Mouse (Mus musculus): ENCODE data around the gene Tmem206.
A peak's percentile ranks its signal among the peaks of the same experiment; 100 is the strongest.

The Tmem206 gene

DNA sequence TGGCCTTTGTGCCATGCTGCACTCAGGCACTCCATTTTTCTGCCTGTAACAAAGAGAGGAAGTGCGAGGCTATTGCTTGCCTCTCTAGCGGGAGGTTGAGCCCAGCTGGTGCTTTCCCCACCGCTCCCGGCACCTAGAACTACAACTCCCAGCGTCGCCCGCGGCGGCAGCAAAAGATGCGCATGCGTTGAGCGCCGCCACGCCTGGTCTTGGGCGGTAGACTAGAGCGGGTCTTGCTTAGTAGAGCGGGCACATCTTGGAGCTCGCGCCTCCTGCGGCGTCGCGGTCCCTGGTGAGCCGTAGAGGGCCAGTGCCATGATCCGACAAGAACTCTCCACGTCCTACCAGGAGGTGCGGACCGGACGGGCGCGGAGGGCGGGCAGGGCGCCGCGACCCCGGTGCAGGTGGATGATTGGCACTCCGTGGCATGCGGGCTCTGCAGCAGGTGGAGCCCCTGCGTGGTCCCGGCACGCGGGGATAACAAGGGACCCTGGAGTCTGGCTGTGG is at the start of gene Tmem206:
Tmem206 (plus strand) TSS at position 187 of the 507 bp plus-strand sequence.
- peak; percentile 95 for DNase-seq

GRCm38 (mm10) chr1:191276181-191276580 is 49.5 kb upstream of the Tmem206 start:
- DNase-seq: no peak

GRCm38 (mm10) chr1:191277549-191278059 is 48.1 kb upstream of the Tmem206 start:
- no peak for DNase-seq

GRCm38 (mm10) chr1:191278324-191278723 is 47.4 kb upstream of the Tmem206 start:
- no peak for DNase-seq

DNA sequence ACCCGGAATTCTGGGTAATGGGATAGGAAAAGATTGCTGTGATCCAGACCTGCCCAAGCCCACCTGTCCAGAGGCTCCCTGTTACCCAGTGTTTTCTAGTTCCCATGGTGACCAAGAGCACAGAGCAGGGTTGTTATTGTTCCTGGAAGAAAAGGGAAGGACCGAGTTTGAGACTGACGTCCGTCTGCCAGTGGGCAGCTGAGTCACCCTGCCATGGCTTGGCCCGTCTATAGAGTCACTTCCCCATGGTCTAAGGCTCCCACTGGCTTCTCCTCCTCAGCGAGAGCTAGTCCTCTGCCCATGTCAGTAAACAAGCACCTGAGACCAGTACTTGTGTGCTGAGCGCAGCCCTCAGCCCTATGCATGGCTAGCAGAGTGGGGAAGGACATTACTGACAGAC is 44.5 kb upstream of the Tmem206 start:
- peak; percentile 71 for DNase-seq

GRCm38 (mm10) chr1:191282319-191282718 is 43.4 kb upstream of the Tmem206 start:
- DNase-seq: no peak

- peak; percentile 67 for DNase-seq
Observed at GRCm38 (mm10) chr1:191283110-191284040, 42.3 kb upstream of the Tmem206 start.

GRCm38 (mm10) chr1:191284502-191284901 is 41.2 kb upstream of the Tmem206 start:
- DNase-seq: no peak

DNA sequence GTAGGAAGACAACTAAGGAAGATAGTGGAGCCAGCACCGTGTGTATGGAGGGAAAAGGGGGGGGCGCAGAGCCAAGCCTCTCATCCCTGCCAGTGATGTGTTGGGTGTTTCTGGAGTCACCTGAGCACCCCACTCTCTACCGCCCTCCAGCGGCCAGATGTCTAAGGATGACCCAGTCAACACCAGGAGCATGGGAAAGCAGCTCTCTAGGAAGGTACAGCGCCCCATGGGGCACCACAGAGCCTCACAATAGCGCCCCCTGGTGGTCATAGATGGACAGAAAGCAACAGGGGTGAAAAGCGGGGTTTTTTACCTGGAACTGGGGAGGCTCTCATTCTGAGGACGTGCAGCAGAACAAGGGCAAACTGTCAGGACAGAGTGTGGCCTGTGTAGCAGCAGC is 37.0 kb upstream of the Tmem206 start:
- peak; percentile 32 for DNase-seq

DNA sequence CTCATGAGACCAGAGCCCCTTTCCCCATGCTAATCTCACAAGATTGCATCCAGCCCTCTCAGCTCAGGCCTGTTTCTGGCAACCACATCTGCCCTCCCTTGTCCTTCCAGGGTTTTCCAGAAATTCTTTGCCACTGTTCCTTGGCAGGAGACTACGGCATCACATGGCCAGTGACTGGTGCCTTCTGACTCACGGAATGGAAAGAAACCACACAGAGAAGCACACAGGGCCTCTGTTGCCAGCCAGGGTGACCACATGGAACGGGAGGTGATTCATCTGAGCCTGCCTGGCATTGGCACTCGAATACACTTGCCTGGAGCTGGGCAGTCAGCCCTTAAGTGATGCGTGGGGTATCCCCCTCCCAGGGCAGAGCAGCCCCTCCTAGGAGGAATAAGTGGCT is 33.4 kb upstream of the Tmem206 start:
- peak; percentile 88 for DNase-seq

DNA sequence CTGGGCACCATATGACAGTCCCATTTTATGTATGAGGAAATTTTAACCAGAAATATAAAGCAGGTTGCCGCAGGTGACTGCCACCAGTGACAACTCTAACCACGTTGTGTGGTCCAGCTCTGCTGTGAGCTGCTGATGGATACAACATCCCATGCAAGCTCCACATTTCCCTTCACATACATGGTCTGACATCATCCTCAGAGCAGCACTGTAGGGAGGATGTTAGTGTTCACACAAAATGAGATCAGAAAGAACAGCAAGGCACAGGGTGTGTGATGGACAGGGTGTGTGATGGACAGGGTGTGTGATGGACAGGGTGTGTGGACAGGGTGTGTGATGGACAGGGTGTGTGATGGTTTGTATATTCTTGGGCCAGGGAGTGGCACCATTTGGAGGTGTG is 32.7 kb upstream of the Tmem206 start:
- no peak for DNase-seq

GRCm38 (mm10) chr1:191293996-191294795 is 31.5 kb upstream of the Tmem206 start:
- DNase-seq: no peak

DNA sequence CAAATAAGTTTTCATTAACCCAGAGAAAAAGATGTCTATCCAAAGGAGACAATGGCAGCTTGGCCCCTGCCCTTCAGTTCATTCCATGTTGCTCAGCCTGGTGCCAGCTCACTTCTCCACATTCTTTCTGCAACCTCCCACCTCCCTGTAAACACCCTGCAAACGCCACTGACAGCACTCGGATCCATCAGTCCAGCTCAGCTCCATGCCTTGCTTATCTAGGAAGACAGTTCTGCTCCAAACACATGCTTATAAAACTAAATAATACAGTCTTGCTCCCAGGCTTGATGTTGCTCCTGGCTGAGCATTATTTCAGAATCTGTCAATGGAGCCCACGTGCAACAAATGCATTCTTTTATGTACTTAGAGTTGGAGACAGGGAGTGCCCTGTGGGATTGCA is 29.9 kb upstream of the Tmem206 start:
- DNase-seq: no peak

DNA sequence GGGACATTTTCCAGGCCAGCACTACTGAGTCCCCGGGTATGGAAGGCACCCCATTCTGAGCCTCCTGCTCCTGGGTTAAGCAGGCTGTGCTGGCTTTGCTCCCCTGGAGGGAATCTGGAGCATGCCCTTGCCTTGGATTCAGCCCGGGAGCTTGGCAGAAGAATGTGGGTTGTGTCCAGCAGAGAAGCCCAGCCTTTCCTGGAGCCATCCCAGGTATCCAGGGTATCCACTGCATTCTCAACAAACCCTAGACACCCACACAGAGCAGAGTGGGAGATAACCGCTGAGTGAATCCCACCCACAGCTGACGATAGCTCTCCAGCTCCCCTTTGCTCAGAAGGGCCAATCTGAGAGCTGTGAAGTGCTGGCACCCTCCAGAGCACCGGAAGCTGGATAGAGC is 29.3 kb upstream of the Tmem206 start:
- DNase-seq: no peak

DNA sequence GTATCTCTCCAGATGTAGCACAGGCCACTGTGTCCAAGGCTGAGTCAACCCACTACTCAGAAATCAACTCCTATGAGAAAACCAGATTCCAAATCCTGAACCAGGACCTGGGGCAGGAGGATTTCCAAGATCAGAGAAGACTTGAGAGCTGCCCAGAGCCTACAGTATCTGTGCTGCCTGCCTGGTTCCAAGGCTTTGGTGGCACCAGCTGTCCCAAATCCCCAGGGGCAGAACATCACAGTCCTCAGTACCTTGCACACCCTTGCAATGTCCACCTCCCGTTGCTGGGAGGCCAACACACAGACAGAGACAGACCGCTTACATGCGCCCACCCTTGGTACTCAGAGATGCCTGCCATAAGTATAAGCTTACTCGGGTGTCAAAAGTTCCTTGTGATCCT is 27.4 kb upstream of the Tmem206 start:
- DNase-seq: no peak

DNA sequence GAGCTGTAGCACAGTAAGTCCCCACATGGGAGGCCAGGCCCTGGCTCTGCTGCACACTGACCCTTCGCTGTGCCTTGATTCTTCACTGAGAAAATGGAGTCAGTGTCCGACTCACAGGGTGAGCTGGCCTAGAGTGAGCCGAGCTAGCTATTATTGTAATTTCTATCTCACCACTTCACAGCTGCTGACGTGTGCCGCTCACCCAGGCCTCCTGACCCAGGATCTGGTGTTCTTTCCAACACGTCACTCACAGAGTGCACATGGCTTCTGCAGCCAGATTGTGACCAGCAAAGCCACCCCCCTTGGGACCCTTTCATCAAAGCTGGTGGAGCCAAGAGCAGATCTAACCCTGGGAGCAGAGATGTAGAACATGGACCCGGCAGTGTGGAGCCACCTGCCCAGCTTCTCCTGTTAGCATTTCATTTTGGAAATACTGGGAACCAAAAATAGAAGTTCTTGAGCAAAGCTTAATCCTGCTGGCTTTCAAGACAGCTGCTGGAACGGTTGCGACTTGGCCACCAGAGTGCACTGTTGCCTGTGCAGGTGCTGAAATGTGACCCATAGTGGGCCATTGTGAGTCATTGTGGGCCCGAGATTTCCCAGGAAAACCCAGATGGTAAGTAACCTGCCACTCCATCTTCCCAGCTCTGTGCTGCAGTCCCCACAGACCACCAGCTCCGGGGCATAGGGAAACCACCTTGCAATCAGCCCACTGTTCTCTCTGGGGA is 26.3 kb upstream of the Tmem206 start:
- peak; percentile 34 for DNase-seq

DNA sequence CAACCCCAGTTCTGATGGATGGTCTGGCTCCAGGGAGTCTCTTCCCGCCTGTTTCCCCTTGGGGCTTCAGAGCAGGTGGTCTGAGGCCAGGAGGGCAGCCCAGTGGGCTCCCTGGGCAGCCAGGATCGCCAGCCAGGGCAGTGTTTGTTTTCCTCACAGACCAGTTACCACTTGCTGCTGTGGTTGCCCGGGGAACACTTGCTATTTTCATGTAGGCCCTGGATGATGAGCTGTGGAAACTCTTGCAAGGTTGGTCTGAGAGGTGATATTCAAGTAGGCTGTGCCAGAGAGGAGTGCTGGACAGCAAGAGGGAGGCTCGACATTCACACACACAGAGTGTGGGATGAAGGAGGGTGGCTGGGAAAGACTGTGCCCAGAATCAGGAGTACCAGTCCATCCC is 23.8 kb upstream of the Tmem206 start:
- no peak for DNase-seq

DNA sequence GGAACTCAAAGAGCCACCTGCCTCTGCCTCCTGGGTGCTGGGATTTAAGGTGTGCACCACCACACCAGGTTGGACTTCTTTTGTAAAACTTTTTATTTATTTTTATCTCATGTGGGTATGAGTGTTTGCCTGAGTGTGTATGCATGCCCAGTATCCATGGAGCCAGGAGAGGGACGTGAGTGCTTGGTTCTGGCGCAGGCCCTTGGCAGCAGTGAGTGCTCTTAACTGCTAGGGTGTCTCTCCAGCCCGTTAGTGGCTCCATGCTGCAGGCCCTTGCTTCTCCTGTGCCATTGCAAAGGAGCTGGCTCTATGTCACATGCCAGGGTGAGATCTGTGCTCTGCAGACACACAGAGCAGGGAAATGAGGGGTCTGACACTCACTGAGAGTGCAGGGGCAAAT is 22.0 kb upstream of the Tmem206 start:
- DNase-seq: no peak

DNA sequence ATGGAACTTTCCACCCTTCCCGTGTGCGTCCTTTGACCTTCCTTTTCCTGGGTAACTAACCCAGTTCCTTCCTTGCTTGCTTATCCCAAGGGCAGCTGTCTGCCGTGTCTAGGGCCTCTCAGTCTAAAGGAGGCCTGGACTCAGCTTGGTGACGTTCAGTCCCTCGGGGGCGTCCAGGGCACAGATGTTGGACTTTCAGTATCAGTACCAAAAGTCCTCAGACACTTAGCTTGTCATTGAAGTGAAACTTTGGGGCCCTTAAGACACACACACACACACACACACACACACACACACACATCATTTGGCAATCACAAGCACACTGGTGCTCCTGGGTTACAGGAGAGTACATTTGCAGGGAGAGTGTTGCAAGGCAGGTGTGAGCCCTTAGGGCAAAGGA is 21.5 kb upstream of the Tmem206 start:
- DNase-seq: no peak

DNA sequence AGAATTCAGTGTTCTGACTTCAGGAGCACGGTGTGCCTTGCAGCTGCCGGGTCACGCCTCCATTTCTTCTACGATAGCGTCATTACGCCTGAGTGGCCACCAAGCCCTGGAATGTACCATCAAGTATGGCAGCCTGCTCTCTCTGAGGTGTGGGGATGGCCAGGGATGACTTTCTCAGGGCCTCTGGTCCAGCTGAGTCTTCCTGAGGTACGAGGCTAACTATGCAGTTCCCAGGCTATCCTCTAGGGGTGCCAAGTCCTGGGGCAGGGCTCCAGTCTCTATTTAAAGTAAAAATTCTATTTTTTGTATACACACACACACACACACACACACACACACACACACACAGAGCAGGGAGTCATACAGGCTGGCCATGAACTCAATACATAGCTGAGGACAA is 20.1 kb upstream of the Tmem206 start:
- DNase-seq: no peak

GRCm38 (mm10) chr1:191306316-191306715 is 19.4 kb upstream of the Tmem206 start:
- no peak for DNase-seq

- no peak for DNase-seq
Observed at GRCm38 (mm10) chr1:191307766-191308455, 17.8 kb upstream of the Tmem206 start.
